17 mouse cellular contexts compared by ENCODE assay signal in genomic region chr14:78060609-78060951, GRCm38 (mm10). TPM values are rescaled to one million over a fixed set of nuclear protein-coding genes. Genes with fewer than 3 reads are reported as not detected.
A peak's percentile ranks its signal among the peaks of the same experiment; 100 is the strongest.
DNase-seq lines count a peak whose midpoint lies in the region; ATAC-seq and TF ChIP-seq lines count a peak whose summit lies in the region.
"Had no signal": no experiment of that assay in that cellular context is flagged by ENCODE, and none has a peak within 500 bp of the region (broad histone marks: within the 10 kb centered on the region; RNA-seq: fewer than 3 reads in every experiment).

No protein-coding gene starts in this region.

- H3K27ac ChIP-seq in neural tube, embryonic 11.5 days (ENCODE audit: low read depth, low read length) = no peak overlapping the region
- H3K27ac ChIP-seq in limb, embryonic 11.5 days (replicated peaks; ENCODE audit: low read depth, low read length) = no peak overlapping the region
- no peak overlapping the region for H3K27ac ChIP-seq in liver, postnatal 0 days (ENCODE audit: low read depth)
- H3K27ac ChIP-seq: heart, embryonic 13.5 days; liver, embryonic 14.5 days had no signal

- no peak for TF ChIP-seq EP300 in liver, postnatal 0 days (IDR thresholded peaks at IDR 0.05; ENCODE audit: low read depth)

- no peaks in the 10 kb centered on the region for H3K27me3 ChIP-seq in neural tube, embryonic 11.5 days (ENCODE audit: control insufficient read depth, insufficient read depth, low read length)
- no peaks in the 10 kb centered on the region for H3K27me3 ChIP-seq in limb, embryonic 11.5 days (ENCODE audit: control insufficient read depth, insufficient read depth, low read length)
- H3K27me3 ChIP-seq in liver, postnatal 0 days (ENCODE audit: insufficient read depth, low read length) = no peaks in the 10 kb centered on the region
- H3K27me3 ChIP-seq: heart, embryonic 13.5 days had no signal

- peak; percentile 16 for DNase-seq in embryo, embryonic 11.5 days (ENCODE audit: low read depth, low spot score)
- no peak for DNase-seq in embryo, embryonic 10.5 days (ENCODE audit: low spot score)
- DNase-seq in neural tube, embryonic 11.5 days (ENCODE audit: low spot score) = peak; percentile 30
- DNase-seq in neural tube, embryonic 10.5 days (ENCODE audit: extremely low spot score, low spot score) = no peak
- peak; percentile 42 for DNase-seq in limb, embryonic 11.5 days (ENCODE audit: low spot score)
- no peak for DNase-seq in adrenal gland, postnatal 4 days (ENCODE audit: low spot score in 2 of 2)
- DNase-seq in thymus, postnatal 36 days = no peak
- no peak for DNase-seq in liver, postnatal 0 days
- DNase-seq: adrenal gland, postnatal 14 days; forebrain, postnatal 0 days; gastrocnemius, postnatal 14 days; lung, postnatal 4 days had no signal

- ATAC-seq in neural tube, embryonic 11.5 days (ENCODE audit: insufficient read depth, low FRiP score, low TSS enrichment) = 0 out of 2 replicates have a peak, but pooled peaks have one; percentile 35
- ATAC-seq in limb, embryonic 11.5 days (ENCODE audit: insufficient number of reproducible peaks, low FRiP score, low TSS enrichment, low read depth) = peak; percentile 39; the same call in 1 of the 2 replicates
- no peak for ATAC-seq in liver, postnatal 0 days
- ATAC-seq: forebrain, postnatal 0 days had no signal

- TF ChIP-seq CTCF in liver, postnatal 0 days (IDR thresholded peaks at IDR 0.05; ENCODE audit: low read depth) = no peak

- H3K9ac ChIP-seq in neural tube, embryonic 11.5 days (ENCODE audit: low read length) = no peak overlapping the region
- no peak overlapping the region for H3K9ac ChIP-seq in limb, embryonic 11.5 days (ENCODE audit: low read length)
- H3K9ac ChIP-seq in liver, postnatal 0 days (replicated peaks) = no peak overlapping the region
- H3K9ac ChIP-seq: forebrain, postnatal 0 days; heart, embryonic 13.5 days; liver, embryonic 14.5 days had no signal

- no peaks in the 10 kb centered on the region for H3K4me1 ChIP-seq in neural tube, embryonic 11.5 days (ENCODE audit: control insufficient read depth, insufficient read depth, low read length)
- H3K4me1 ChIP-seq in limb, embryonic 11.5 days (ENCODE audit: control insufficient read depth, insufficient read depth, low read length) = no peaks in the 10 kb centered on the region
- no peaks in the 10 kb centered on the region for H3K4me1 ChIP-seq in liver, postnatal 0 days (ENCODE audit: insufficient read depth)

- WGBS in neural tube, embryonic 11.5 days = 73% methylated on average over 6 of the region's 6 CpGs
- 57% methylated on average over 6 of the region's 6 CpGs for WGBS in limb, embryonic 11.5 days
- WGBS in liver, postnatal 0 days (ENCODE audit: insufficient replicate concordance) = 73% methylated on average over 6 of the region's 6 CpGs

- H3K9me3 ChIP-seq in neural tube, embryonic 11.5 days (ENCODE audit: control insufficient read depth, low read length) = no peaks in the 10 kb centered on the region
- no peaks in the 10 kb centered on the region for H3K9me3 ChIP-seq in limb, embryonic 11.5 days (ENCODE audit: control insufficient read depth, low read length)
- H3K9me3 ChIP-seq in liver, postnatal 0 days (ENCODE audit: low read length) = no peaks in the 10 kb centered on the region

- H3K4me3 ChIP-seq in neural tube, embryonic 11.5 days (ENCODE audit: low read depth, low read length) = no peak overlapping the region
- no peak overlapping the region for H3K4me3 ChIP-seq in limb, embryonic 11.5 days (ENCODE audit: low read depth, low read length)
- no peak overlapping the region for H3K4me3 ChIP-seq in liver, postnatal 0 days (ENCODE audit: low read depth, low read length)
- H3K4me3 ChIP-seq: heart, embryonic 13.5 days had no signal

- H3K36me3 ChIP-seq in neural tube, embryonic 11.5 days (ENCODE audit: control insufficient read depth, insufficient read depth, low read length) = no peaks in the 10 kb centered on the region
- no peaks in the 10 kb centered on the region for H3K36me3 ChIP-seq in limb, embryonic 11.5 days (ENCODE audit: control insufficient read depth, insufficient read depth, low read length)
- H3K36me3 ChIP-seq in liver, postnatal 0 days (replicated peaks; ENCODE audit: insufficient read depth, low read length) = no peaks in the 10 kb centered on the region
- H3K36me3 ChIP-seq: heart, embryonic 13.5 days had no signal

- H3K4me2 ChIP-seq in neural tube, embryonic 11.5 days (ENCODE audit: low read depth) = no peak overlapping the region
- no peak overlapping the region for H3K4me2 ChIP-seq in limb, embryonic 11.5 days (ENCODE audit: low read depth, severe bottlenecking)
- H3K4me2 ChIP-seq in liver, postnatal 0 days (ENCODE audit: low read depth, low read length) = no peak overlapping the region
- H3K4me2 ChIP-seq: heart, embryonic 13.5 days had no signal

RNA-seq across cellular contexts. Expression of gene Fam216b, which starts 28.2 kb away (rescaled TPM):
- not detected in 2 replicates for polyA plus RNA-seq in neural tube, embryonic 11.5 days (2014; fragmentation: Nextera tagmentation; extraction: Ambion mirVana)
- polyA plus RNA-seq in limb, embryonic 11.5 days (2014; fragmentation: Nextera tagmentation; extraction: Ambion mirVana) = not detected in 2 replicates
- total RNA-seq in adrenal gland, postnatal 4 days (2021) = not detected
- polyA plus RNA-seq in liver, postnatal 0 days (2015; fragmentation: Nextera tagmentation; extraction: Ambion mirVana) = not detected in 2 replicates
- total RNA-seq: adrenal gland, postnatal 14 days; common myeloid progenitor, adult 5-6 weeks; gastrocnemius, postnatal 14 days had no signal
- polyA plus RNA-seq: heart, embryonic 13.5 days; large intestine, adult 2 months; liver, embryonic 14.5 days; testis, adult 2 months had no signal

Comparison
In these comparisons a context has a peak if more than half of its experiments do, and no peak if none do; other contexts are left out.
1. DNase-seq: peak in embryo, embryonic 11.5 days (single experiment), neural tube, embryonic 11.5 days (single experiment) and limb, embryonic 11.5 days (single experiment); none in embryo, embryonic 10.5 days (single experiment), neural tube, embryonic 10.5 days (single experiment), adrenal gland, postnatal 4 days (0 of 2), thymus, postnatal 36 days (0 of 2) and liver, postnatal 0 days (single experiment).